Mouse (Mus musculus): Measurements from ENCODE around the gene Slc27a1.

DNA sequence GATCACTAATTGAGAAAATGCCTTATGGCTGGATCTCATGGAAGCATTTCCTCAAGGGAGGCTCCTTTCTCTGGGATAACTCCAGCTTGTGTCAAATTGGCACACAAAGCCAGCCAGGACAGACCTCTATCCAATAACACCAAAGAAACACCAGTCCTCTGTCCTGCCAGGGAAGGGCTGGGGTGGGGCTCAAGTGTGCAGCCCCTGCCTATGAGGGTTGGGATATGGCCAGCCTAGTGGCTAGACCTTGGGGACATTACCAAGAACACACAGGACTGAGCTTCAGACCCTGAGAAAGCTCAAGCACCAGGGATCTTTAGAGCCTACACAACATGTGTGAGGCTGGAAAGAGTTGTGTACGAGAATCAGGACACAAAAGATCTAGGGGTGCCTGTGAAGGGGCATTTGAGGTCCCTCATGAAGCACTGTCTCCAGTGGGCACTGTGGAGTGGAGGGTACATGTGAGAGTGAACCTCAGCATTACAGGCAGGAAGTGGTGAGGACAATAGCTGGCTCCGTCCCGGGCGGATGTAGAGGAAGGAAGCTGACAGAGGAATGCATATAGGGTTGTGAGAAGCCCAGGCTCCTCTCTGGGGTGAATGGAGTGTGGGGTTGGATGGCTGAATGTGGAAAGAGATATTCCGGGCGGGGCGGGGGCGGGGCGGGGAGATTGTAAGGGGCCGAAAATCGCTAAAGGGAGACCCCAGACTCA lies 40.2 kb upstream of the Slc27a1 start:
- TF ChIP-seq FLI1 (IDR thresholded peaks at IDR 0.05; ENCODE audit: low read length) (no peak), GATA1 (IDR thresholded peaks at IDR 0.05; ENCODE audit: borderline replicate concordance, low read length) (no peak)

All from megakaryocyte, embryonic 14.5 days (primary cell).